Mouse (Mus musculus) lung, postnatal 10 days (tissue): ENCODE results near the gene Slc22a2.
"Not testable (repeated sequence)": the region's sequence is repeated elsewhere in the genome, so short reads cannot be mapped to it uniquely, and the experiment has no call there.

Source experiments
- DNase-seq: peaks from one replicate; pipeline ENCODE4 v3.0.0; 2021

Gene Slc22a2

DNA sequence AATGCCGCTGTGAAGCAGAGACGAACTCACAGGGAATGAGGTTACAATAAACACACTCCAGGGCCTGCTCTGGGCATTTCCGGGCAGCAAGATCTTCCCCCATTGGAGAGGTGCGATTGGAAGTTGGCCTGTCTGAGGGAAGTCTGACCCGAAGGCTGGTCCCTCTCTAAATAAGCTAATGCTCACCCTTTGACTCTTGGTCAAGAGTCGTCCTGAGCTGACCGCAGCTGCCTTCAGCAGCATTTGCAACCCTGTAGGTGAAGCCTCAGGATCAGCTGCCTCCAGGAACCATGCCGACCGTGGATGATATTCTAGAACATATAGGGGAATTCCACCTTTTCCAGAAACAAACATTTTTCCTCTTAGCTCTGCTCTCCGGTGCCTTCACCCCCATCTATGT, at the start of gene Slc22a2:
Gene Slc22a2 (plus strand): TSS at position 142 of the 400 bp plus-strand sequence.
- no peak for DNase-seq

DNA sequence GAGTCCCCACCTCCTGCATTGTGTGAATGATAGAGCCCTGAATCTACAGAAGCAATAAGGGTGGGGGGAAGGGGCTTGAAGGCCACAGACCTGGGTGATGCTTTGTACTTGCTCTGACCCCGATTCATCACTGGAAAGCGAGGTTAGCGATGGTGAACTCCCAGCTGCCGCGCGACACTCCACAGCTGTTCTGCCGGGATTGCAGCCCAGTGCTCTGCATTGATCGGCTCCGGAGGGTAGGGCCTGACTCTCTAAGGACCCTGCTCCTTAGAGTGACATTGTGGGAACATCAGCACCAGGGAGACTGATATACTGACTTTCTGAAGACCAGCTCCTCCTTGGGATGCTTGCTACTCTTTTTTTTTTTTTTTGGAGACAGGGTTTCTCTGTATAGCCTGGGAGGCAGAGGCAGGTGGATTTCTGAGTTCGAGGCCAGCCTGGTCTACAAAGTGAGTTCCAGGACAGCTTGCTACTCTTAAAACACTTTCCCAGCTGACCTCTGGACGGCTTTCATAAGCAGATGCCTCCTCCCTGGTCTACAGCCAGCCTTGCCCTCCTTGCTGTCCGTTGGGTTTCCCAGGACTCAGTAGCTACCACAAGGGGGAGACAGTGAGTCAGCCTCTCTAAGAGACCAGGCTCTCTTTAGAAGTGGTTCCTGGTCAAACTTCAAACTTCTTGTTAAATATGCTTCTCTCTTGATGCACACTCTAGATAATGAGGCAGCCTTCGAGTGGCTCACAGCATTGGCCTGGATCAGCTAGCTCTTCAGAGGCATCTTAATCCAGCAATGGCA, 49.4 kb upstream of the Slc22a2 start:
- peak; percentile 86 for DNase-seq

DNA sequence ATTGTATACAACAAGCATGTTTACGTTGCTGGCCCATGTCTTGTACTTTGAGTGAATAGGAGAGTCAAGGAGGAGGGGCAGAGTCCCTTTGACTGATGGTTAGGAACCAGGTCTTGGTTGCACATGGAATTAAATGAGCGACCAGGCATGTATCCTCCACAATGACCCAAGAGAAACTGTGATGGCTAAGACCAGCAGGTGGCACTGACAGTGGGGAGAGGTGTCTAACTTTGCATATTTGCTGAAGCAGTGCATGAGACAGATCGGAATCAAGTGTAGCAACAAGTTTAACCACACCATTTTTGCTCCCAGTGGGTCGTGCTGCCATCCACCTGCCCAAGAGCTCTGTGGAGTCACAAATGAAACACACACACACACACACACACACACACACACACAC, 21.7 kb upstream of the Slc22a2 start:
- DNase-seq: no peak

DNA sequence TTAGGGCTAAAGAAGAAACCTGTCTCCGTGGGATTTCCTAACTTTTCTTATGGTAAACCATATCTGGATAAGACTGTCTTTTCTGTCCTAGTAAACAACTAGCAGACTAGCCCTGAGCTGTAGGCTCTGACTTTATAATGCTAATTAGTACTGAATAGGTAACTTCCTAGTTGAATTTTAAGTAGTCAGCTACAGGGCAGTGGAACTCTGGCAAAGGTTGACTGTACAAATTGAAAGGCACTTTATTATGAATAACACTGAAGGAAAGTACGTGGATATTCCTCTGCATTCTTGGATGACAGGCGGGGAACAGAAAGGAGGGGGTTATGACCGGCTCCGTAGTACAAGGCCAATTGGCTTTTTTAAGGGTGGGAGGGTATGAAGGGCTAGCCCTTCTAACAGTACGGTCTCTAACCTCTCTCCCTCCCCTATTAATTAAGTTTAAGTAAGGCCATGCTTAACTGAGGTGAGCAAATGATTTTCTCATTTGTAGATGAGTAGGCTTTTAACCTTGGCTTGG, 19.4 kb upstream of the Slc22a2 start:
- not testable (repeated sequence) for DNase-seq

DNA sequence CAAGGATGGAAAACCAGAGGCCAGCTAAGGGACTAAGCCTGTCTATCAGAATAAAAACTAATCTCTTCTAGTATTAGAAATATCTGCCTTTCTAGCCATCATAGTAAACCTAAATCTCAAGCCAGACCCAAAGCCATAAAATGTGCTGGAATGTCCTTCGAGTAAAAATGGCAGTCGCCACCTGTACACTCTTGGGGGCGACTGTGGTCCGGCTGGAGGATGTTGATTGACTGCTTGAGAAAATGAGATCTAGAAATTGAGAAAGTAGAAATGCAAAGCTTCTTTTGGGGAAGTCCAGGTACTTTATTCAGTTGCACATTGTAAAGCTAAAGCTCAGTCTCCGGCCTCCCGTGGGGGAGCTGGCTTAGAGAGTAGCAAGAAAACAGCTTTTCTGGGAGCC, 18.5 kb upstream of the Slc22a2 start:
- DNase-seq: no peak

DNA sequence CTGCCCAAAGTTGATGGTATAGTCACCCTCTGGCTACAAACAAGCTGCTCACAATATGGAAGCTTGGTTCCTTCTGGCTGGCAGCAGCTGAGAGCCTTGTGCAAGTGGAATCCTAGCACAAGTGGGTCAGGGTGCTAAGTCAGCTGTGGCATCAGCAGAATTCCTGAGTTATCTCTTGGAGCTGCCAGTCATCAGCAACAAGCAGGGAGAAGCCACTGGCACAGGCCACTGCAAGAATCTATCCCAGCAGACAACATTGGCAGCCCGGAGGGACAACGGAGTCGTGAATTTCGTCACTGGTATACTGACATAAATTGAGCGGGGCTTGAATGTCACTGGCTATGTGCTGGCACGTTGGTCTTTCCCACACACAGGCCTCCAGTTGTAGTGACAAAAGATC, 12.6 kb upstream of the Slc22a2 start:
- DNase-seq: peak; percentile 33

DNA sequence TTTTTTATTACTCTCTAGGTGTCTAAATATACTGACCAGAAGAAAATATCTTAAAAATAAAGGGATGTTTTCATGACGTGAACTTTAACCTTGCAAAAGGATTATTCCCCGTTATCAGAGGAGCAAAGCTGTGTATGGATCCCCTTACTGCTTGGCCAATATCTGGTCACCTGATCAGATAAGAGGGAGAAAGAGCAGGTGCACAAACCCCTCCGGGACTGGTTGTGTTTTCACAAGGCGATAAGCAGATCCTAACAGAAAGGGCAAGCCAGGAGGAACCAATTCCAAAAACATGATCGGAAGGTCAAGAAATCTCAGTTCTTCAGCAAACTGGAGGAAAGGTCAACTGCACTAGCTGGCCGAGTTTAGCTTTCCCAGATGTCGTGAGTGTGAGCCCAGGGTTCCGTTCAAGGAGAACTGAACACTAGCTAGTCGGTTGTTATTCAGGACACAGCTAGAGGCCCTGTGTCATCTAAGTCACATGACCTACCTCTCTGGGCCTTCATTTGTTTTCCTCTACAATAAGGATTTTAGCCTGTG, 11.9 kb upstream of the Slc22a2 start:
- DNase-seq: no peak

DNA sequence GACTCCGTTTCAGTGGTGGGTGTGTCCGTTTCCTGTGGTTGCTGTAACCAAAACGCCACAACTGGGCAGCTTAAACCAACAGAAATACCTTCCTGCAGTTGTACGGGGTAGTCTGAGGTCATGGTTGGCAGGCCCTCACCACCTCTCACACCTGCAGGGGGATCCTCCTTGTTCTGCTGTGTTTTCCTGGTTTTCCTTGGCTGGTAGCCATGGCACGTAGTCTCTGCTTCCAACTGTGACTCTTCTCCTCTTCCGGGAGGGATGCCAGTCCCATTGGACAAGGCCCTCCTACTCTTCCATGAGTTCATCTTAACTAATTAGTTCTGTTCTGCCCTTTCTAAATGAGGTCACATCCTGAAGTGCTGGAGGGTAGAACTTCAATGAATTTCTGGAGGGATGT, 8.5 kb upstream of the Slc22a2 start:
- DNase-seq: no peak

DNA sequence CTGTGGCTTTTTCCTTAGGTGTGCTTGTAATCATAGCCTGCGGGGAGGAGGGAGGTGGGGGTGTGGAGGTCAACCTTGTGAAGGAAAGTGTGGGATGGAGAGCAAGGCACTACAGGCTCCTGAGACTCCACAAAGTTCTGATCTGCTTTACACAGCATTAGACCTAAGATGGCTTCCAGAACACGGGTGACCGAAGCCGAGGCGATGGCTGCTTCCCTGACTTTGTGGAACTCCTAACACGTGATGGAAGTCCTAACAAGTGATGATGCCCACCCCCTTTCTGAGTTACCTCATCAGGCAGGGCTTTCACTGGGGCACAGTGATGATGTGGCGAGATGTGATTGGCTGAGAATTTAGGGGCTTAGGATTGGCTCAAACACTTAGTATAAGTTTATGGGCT, 6.8 kb upstream of the Slc22a2 start:
- DNase-seq: no peak

DNA sequence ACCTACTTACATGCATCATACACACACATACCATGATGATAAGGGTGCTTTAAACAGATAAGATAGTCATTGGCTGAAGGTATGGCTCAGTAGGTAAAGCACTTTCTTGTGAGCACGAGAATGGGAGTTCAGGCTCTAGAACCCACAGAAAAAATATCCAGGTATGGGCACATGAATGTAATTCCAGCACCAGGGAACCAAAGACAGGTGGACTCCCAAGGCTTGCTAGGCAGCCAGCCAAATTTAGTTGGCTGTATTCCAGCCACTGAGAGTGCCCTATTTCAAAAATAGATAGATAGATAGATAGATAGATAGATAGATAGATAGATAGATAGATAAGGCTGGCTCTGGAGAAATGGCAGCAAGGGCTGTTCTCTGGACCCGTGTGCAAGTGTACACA, 1.4 kb downstream of the Slc22a2 start:
- DNase-seq: no peak

DNA sequence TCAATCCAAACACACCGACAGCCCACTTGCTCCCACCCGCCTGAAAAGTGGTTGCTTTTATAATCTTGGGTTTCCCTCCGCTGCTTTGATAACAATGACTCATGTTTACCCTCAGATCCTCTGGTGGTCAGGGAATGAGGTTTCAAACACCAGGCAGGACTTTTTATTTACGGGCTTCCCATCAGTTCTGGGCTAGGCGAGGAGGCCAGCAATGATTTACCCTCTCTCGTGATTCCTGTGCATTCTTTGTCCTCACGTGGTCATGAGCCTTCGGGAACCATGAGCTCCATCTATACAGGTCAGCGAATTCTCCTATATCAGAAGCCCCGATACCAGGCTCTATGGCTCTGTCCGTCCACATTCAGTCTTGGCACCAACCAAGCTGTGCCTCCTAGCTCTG, 3.0 kb downstream of the Slc22a2 start:
- DNase-seq: no peak

DNA sequence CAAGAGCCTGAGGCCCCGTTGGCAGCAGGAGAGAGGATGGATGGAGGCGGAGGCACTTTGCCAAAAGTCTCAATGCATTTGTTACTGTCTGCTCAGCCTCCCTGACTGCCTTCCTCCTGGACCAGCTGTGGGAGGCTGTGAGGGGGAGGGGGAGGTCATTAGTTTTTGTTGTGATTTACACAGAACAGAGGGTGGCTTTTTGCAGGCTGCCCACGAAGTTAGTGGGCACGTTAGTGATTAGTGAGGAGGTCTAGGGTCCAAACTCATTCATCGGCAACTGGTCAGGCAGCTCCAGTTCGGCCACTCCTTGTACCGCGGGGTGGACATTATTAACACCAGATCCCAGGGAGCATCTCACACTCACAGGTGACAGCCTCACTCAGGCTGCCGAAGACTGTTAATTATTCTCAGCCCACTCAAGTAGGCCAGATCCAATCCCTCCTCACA, 4.9 kb downstream of the Slc22a2 start:
- DNase-seq: peak; percentile 37

DNA sequence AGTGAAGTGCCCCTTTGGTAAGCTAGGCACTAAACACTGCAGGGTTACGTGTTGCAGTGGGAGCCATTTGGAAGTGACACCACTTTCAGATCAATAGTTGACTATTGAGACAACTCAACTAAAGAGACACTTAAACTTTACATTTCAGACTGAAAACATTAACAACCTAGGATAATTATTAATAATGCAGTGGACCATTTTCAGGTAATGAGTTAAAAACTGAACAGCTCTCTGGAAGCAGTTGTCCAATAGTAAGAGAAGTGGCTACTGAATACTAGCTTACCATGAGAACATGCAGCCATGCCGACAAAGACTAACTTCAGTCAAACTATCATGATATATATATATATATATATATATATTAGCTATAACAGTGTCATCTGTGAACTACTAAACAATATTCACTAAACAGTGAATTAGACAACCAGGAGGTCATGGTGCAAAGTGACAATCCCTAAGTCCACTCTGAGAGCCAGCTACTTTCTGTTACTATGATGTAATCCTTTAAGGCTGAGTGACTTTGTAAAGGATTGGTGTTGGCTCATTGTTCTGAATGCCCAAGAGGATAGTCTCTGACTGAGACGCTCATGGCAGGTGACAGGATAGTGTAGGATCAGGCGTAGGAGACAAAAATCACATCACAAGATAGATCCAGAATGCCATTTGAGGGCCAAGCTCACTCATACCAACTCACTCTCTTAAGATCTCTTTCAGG, 7.1 kb downstream of the Slc22a2 start:
- no peak for DNase-seq

DNA sequence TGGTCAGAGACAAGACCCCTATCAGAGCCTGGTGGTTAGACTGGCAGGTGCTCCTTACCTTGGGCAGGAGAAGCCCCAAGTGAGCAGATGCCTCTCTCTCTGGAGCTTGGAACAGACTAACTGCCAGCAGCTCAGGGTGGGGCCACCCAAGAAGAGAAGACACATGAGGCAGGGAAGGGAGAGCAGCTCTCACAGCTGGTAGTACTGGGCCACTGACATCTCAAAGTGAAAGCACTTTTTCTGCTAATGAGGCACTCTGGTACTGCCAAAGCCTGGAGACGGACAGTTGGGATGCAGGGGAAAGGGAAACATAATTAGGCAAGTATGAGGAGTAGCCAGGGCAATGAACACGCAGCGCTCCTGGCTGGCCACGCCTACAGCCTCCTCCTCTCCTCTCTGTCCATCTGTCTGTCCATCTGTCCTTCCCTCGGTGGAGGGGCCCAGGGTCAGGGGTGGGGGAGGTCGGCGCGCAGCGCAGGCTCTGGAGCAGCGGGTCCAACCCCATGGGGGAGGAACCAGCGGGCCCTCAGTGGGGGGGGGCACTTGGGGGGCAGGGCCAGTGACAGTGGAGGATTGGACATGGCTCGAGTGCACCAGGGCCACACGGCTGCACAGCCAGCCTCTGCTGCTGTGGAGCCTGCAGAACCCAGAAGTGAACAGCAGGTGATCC, 12.0 kb downstream of the Slc22a2 start:
- no peak for DNase-seq

DNA sequence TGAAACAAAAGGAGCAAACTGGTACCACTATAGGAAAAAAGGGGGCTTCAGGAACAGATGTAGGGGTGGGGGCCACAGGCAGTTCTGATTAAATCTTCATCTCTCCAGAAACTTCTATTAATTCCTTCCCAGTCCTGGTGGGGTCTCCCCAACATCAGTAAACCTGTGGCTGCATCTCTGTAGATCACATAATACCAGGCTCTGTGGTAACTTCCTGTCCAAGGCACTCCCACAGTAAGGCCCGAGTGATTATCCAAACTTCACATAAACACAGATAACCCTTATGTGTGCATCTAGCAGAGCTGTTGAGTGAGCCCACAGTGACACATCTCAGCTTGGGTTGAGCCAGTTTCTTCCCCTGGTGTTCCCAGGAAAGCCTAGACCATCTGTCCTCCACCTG, 22.7 kb downstream of the Slc22a2 start:
- DNase-seq: no peak

DNA sequence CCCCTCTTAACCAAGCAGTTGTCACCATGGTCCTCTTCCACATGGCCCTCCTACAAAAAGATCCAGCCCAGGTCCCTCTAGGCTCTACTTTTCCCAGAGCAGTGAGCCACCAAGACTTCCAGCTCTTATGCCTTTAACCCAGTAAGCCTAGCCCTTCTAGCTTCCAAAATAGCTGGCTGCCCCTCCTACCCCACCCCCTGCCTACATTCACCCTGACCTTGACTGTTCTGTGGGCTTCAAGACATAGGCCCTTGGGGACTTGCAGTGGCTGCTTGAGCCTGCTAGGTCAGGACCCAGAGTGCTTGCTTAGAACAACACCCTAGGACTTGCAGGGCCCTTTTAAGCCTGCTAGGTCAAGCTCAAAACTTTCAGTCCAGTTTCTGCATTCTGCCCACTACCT, 23.3 kb downstream of the Slc22a2 start:
- no peak for DNase-seq

DNA sequence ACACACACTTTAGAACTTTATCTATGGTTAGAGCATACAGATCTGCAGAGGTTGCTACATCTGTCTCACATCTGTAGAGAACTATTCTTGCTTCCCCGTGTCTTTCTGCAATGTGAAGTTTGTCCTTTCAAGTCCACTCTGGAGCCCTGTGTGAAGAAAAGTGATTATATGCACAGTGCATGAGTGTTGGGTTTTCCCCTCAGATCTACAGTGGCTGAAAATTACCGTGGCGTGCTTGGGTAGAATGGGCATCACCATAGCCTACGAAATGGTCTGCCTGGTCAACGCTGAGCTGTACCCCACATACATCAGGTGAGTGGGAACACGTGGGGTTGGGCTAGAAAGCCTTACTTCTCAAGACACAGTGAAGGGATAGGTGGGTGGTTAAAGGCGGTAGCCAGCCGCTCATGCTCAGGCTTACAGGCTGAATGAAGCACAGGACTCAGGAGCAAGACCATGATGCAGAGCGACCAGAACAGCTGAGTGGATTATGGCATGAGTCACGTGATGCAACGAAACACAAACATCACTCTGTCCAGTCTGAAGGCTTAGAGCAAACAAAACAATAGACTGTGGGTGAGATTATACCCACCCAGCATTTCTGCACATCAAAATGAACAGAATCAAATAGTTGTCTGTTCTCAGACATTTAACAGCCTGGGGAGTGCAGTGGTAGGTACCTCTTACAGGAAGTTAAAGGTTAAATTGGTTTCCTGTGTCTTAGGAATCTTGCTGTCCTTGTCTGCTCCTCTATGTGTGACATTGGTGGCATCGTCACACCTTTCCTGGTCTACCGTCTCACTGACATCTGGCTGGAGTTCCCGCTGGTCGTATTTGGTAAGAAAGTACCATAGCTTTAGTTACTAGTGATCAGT, 30.8 kb downstream of the Slc22a2 start:
- no peak for DNase-seq

DNA sequence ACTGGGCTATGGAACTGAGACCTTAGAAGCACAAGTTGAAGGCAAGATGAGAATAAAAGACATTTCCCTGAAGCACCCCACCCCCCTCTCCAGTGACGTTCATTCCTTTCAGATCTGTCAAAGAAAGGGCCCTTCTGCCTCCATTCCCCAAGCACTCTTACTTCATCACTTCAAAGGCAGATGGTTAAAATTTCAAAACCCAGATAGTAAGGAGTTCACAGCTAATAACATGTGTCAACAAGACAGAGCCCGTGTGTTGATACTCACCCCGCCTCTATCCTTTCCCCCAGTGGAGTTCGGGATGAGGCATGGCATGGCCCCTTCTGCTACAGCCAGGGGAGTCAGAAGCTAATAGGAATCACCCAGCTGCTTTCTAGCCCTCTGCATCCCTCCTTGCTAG, 31.5 kb downstream of the Slc22a2 start:
- peak; percentile 58 for DNase-seq

DNA sequence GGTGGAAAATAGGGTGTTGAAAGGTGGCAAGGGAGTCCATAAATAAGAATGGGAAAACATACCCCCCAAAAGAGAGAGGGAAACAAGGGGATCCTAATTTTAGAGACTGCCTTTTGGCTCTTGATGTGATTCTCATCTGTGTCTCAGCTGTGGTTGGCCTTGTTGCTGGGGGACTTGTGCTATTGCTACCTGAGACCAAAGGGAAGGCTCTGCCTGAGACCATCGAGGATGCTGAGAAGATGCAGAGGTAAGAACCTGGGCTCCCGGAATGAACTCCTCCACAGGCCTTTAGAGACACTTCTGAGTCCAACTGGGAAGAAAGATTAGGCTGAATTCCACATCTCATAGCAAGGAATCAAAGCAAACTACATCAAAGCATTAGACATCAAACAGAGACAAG, 35.7 kb downstream of the Slc22a2 start:
- no peak for DNase-seq

DNA sequence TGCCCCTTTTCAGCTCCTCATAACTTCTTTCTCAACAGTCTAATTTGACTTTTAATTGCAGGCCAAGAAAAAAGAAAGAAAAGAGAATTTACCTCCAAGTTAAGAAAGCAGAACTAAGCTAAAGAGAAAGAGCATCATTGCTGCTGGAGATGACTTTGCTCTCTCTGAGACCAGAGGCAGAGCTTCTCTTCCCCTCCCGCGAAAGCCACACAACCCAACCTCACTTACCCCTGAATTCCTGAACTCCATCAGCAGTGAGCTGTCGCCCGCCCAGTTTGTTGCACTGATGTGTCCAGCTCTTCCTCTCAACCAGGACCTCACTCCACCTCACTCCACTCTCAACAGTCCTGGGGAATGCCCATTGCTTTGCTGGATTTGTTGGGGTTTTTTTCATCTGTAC, 44.1 kb downstream of the Slc22a2 start:
- no peak for DNase-seq

DNA sequence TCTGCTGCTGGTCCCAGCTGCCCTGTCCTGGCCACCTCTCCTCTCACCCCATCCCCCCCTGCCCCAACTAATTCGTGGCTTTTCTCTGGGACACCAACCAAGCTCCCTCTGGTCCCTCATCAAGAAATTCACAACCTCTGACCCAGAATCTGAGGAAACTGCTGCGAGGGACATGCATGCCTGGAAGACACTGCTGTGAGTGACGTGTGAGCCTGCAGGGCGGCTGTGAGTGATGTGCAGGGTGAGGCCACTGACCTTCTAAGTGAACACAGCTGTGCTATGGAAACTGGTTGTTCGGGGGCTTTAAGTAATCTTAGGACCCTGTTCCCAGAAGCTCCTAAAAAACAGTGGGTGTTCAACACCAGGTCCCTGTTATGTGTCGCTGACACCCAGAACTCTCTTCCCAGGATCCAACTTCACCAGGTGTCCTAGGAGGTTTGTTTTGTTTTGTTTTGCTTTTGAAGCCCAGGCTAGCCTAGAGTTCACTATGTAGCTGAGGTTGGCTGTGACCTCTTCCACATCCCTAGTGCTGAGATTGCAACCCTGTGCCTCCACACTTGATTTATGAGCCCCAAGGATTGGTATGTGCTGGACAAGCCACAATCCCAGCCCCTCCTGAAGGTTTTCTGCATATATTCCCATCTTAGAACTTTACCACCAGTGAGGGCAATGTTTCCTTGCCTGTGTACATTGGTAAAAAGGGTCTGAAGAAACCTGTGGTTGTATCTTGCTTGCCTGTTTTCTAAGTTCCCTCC, 47.2 kb downstream of the Slc22a2 start:
- DNase-seq: peak; percentile 62
